In the genomic region with DNA sequence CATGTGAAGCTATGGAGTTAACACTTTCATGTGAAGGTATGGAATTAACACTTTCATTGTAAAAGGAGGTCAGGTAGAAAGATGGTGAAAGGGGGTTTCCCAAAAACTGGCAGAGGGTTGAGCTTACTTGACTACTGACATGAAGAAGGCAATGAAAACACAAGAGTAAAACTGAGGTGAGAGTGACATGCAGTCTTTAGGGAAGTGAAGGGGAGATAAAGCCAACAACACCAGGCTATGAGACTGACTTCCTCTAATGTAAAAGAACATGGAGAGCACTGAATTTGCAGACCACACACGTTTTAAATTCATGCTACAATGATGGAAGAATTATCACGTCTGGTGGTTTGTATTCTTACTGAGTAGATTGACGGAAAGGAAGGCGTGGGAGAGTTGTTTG, we compare ENCODE assay signal across 34 mouse cellular contexts.
"Had no signal": no experiment of that assay in that cellular context is flagged by ENCODE, and none has a peak within 500 bp of the region (broad histone marks: within the 10 kb centered on the region; RNA-seq: fewer than 3 reads in every experiment).

No protein-coding gene starts in this region.

- ATAC-seq: hindbrain, embryonic 16.5 days; hindbrain, postnatal 0 days; inflammation-experienced regulatory T-cells, adult 6 months; intestine, embryonic 15.5 days; intestine, embryonic 16.5 days; intestine, postnatal 0 days had no signal

- H3K4me2 ChIP-seq: heart, embryonic 11.5 days; heart, embryonic 12.5 days; heart, embryonic 13.5 days; heart, embryonic 15.5 days; hindbrain, embryonic 12.5 days; hindbrain, embryonic 13.5 days; hindbrain, embryonic 14.5 days; hindbrain, embryonic 15.5 days; intestine, embryonic 15.5 days; kidney, embryonic 15.5 days had no signal

- H3K9me3 ChIP-seq: heart, embryonic 10.5 days; heart, embryonic 12.5 days; heart, embryonic 13.5 days; heart, embryonic 15.5 days; hindbrain, embryonic 10.5 days; hindbrain, embryonic 12.5 days; hindbrain, embryonic 13.5 days; intestine, embryonic 15.5 days; kidney, embryonic 15.5 days had no signal

- H3K27me3 ChIP-seq: heart, embryonic 12.5 days; heart, embryonic 13.5 days; heart, embryonic 15.5 days; hindbrain, embryonic 12.5 days; hindbrain, embryonic 13.5 days; hindbrain, embryonic 15.5 days; intestine, embryonic 15.5 days; kidney, embryonic 15.5 days had no signal

- DNase-seq: heart, postnatal 10 days; heart, postnatal 14 days; heart, postnatal 36 days; heart, postnatal 4 days; kidney, adult 11 months; kidney, adult 18-20 months; kidney, adult 2 months; kidney, adult 8-10 months; kidney, postnatal 10 days; kidney, postnatal 14 days; kidney, postnatal 25 days; kidney, postnatal 36 days; kidney, postnatal 4 days; layer of hippocampus, adult 9-11 months; layer of hippocampus, postnatal 36 days had no signal

- H3K36me3 ChIP-seq: heart, embryonic 10.5 days; heart, embryonic 12.5 days; heart, embryonic 13.5 days; heart, embryonic 15.5 days; hindbrain, embryonic 10.5 days; hindbrain, embryonic 12.5 days; hindbrain, embryonic 13.5 days; hindbrain, embryonic 15.5 days; intestine, embryonic 15.5 days; kidney, embryonic 15.5 days had no signal

- H3K4me1 ChIP-seq: heart, embryonic 10.5 days; heart, embryonic 12.5 days; heart, embryonic 13.5 days; heart, embryonic 15.5 days; hindbrain, embryonic 12.5 days; hindbrain, embryonic 13.5 days; hindbrain, embryonic 15.5 days; intestine, embryonic 15.5 days; kidney, embryonic 15.5 days had no signal

- H3K9ac ChIP-seq: heart, embryonic 12.5 days; heart, embryonic 13.5 days; heart, embryonic 15.5 days; hindbrain, embryonic 12.5 days; hindbrain, embryonic 13.5 days; hindbrain, embryonic 14.5 days; hindbrain, embryonic 15.5 days; intestine, embryonic 15.5 days; kidney, embryonic 15.5 days had no signal

- H3K27ac ChIP-seq: heart, embryonic 10.5 days; heart, embryonic 13.5 days; heart, embryonic 15.5 days; hindbrain, embryonic 10.5 days; hindbrain, embryonic 12.5 days; hindbrain, embryonic 13.5 days; hindbrain, embryonic 14.5 days; hindbrain, embryonic 15.5 days; hindbrain, postnatal 0 days; intestine, embryonic 15.5 days; kidney, embryonic 15.5 days; kidney, postnatal 0 days; layer of hippocampus, adult 2 months had no signal

- H3K4me3 ChIP-seq: heart, embryonic 10.5 days; heart, embryonic 12.5 days; heart, embryonic 13.5 days; heart, embryonic 15.5 days; hindbrain, embryonic 10.5 days; hindbrain, embryonic 12.5 days; hindbrain, embryonic 13.5 days; hindbrain, embryonic 15.5 days; intestine, embryonic 15.5 days; kidney, embryonic 15.5 days; layer of hippocampus, adult 2 months had no signal
